ENCODE assay signal across 19 mouse cellular contexts in genomic region chr8:107658386-107658785, GRCm38 (mm10).
DNase-seq lines count a peak whose midpoint lies in the region; ATAC-seq lines count a peak whose summit lies in the region.
"Had no signal": no experiment of that assay in that cellular context is flagged by ENCODE, and none has a peak within 500 bp of the region (broad histone marks: within the 10 kb centered on the region; RNA-seq: fewer than 3 reads in every experiment).

No protein-coding gene starts in this region.

- no peak overlapping the region for H3K4me3 ChIP-seq in heart, embryonic 12.5 days
- H3K4me3 ChIP-seq in heart, embryonic 10.5 days: no peak overlapping the region

- no peak overlapping the region for H3K27ac ChIP-seq in heart, embryonic 12.5 days (ENCODE audit: poor library complexity, severe bottlenecking)
- no peak overlapping the region for H3K27ac ChIP-seq in heart, embryonic 10.5 days

- H3K4me2 ChIP-seq in heart, embryonic 12.5 days: no peak overlapping the region

- H3K36me3 ChIP-seq in heart, embryonic 12.5 days: no peaks in the 10 kb centered on the region
- no peaks in the 10 kb centered on the region for H3K36me3 ChIP-seq in heart, embryonic 10.5 days
- H3K36me3 ChIP-seq: G1E had no signal

- H3K27me3 ChIP-seq in heart, embryonic 12.5 days (replicated peaks): no peaks in the 10 kb centered on the region
- H3K27me3 ChIP-seq in heart, embryonic 10.5 days (ENCODE audit: insufficient read depth, poor library complexity, severe bottlenecking): no peaks in the 10 kb centered on the region
- H3K27me3 ChIP-seq: CH12.LX had no signal

- no peak for ATAC-seq in heart, embryonic 12.5 days (ENCODE audit: insufficient number of reproducible peaks, low FRiP score)
- ATAC-seq: activated CD4-positive, CD25-positive, alpha-beta regulatory T cell, adult 4 months; CD4-positive, CD25-positive, alpha-beta regulatory T cell, adult 4 months; Patski had no signal

- intact Hi-C loops in heart, postnatal 36 days (cut with DNase I): no loop called here

- H3K4me1 ChIP-seq in heart, embryonic 12.5 days (replicated peaks): no peaks in the 10 kb centered on the region
- no peaks in the 10 kb centered on the region for H3K4me1 ChIP-seq in heart, embryonic 10.5 days

- WGBS in heart, embryonic 12.5 days: 92% methylated on average over 6 of the region's 6 CpGs
- 91% methylated on average over 6 of the region's 6 CpGs for WGBS in heart, embryonic 10.5 days

- no peak overlapping the region for H3K9ac ChIP-seq in heart, embryonic 12.5 days

- peak; percentile 74 for DNase-seq in heart, adult 11 months
- peak; percentile 61 for DNase-seq in heart, embryonic 10.5 days (ENCODE audit: low spot score)
- no peak for DNase-seq in heart, postnatal 36 days
- DNase-seq: adrenal gland, adult 2 months; adrenal gland, adult 8-10 months; adrenal gland, postnatal 10 days; adrenal gland, postnatal 14 days; adrenal gland, postnatal 25 days; adrenal gland, postnatal 36 days; B cell, adult 2 months; cerebellum, adult 11 months; cerebellum, adult 11-12 months; cerebellum, adult 18-20 months had no signal

- no peaks in the 10 kb centered on the region for H3K9me3 ChIP-seq in heart, embryonic 12.5 days (replicated peaks)
- no peaks in the 10 kb centered on the region for H3K9me3 ChIP-seq in heart, embryonic 10.5 days

Comparison
In these comparisons a context has a peak if more than half of its experiments do, and no peak if none do; other contexts are left out.
1. DNase-seq: peak in heart, adult 11 months (single experiment) and heart, embryonic 10.5 days (single experiment); none in heart, postnatal 36 days (0 of 2).